Mouse (Mus musculus): ENCODE data around the gene Zfp13. TPM values are rescaled to one million over a fixed set of nuclear protein-coding genes. Genes with fewer than 3 reads are reported as not detected.

Zfp13 gene
- total RNA-seq (2021): 1 to 10 TPM; 2.4 to 4.1 TPM

DNA sequence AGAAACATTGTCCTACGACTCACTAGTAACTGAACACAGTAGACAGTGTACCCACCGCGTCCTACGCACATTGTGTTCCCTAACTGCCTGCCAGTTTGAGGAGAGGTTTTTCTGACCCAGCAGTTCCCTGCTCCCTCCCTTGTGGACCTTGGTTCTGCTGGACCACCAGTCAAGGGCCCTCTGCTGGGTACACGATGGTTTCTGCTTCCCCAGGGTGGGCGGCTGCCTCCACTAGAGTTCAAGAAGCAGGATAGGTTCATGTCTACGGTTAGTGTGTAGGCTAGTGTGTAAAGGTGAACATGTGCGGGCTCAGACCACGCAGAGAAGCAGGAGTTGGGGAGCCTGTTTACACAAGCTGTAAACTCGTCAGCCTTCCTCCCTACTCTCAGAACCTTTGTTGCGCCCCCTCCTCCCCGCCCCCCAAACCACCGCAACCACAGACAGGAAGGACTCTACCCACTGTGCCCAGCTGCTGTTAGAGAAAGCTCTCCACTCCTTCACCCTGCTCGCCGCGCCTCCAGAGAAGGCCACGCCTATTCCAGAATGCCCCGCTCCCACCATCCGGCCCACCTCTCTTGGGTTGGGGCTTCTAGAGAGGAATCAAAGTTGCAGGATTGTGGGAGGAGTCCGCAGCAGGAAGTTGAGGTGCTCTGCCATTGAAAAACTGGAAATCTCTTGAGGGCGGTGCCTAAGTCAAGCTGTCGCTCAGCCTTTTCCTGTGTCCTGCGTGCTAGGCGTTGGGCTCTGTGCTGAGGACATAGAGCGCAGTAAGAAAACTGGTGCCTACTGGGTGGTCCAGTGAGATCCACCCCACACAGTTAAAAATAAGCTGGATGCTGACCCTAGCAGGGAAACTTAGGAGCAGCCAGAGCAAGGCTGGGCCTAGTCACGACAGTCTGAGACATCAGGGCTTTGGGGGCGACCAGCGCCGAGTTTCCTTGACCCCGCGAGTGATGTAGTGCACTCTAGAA is at the start of gene Zfp13:
TSS of gene Zfp13 (minus strand) at position 906 of the 971 bp plus-strand sequence.
- DNase-seq: peak; percentile 78 to 79
- intact Hi-C loops (cut with DNase I): loop anchor here (2.0 kb wide), 1 partner anchor 14 kb away; no protein-coding TSS in a partner anchor

GRCm38 (mm10) chr17:23645894-23646293 is 46.6 kb upstream of the Zfp13 start:
- intact Hi-C loops (cut with DNase I): no loop called here
- DNase-seq: no peak

DNA sequence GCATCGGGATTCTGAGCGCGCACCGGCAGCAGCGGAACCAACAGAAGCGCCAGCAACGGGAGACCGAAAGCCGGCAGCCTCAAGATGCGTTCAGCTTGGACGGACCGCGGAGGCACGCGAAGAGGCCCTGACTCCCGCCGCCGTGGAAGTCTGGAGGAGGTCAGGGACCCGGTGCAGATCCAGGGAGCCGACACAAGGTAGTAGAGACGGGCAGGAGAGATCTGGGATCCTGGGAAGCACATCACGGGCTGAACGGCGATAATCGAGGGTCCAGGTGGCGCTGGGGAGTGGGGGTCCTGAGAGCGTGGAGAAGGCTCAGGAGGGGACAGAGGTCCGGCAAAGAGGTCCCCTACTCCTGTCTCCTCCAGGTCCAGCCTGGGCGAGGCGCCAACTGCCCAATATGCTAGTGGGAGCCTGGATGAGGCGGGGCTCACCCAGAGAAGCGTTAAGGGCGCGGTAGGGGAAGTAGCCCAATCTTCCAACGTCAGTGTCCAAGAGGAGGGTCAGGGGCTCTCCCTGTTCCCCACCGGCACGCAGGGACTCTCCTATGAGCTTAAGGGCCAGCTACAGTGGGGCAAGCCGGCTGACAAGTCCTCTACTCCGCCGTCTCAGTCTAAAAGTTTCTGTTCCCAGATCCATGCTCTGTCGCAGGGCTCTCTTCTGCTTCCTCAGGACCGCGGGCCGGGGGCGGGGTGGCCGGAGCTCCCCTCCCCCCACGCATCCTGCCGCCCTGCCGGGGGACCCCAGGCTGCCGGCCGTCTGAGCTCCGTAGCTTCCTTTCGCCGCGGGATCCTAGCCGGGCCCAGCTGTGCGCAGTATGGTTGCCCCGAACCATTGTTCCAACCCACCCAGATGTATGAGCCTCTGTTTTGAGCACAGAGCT is 45.6 kb upstream of the Zfp13 start, which contains the start of gene Mmp25:
TSS of gene Mmp25 (minus strand) at position 665 of the 883 bp plus-strand sequence.
- intact Hi-C loops (cut with DNase I): no loop called here
- DNase-seq: no peak

DNA sequence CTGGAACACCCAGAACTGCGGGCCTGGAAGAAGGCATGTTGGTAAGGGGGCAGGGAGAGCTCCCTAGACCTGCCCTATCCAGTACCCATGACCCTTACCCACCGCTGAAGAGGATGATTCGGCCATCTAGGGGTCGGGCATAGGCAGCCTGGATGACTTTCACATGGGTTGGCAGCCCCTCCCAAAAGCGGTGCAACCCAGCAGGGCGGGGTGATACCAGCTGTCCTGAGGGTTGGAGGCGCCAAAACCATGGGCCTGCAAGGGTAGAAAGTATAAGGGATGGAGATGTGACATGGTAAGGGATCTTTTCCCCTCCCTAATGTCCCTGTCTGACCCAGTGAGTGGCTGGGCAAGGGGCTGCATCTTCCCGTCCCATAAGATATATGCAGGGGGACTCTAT is 32.0 kb upstream of the Zfp13 start:
- no peak for DNase-seq
- intact Hi-C loops (cut with DNase I): loop anchor here (2.0 kb wide), 1 partner anchor 60 kb away; no protein-coding TSS in a partner anchor

GRCm38 (mm10) chr17:23630195-23631020 is 31.1 kb upstream of the Zfp13 start:
- intact Hi-C loops (cut with DNase I): loop anchor here (2.0 kb wide), 1 partner anchor 60 kb away; no protein-coding TSS in a partner anchor
- peak; percentile 78 to 84 for DNase-seq

DNA sequence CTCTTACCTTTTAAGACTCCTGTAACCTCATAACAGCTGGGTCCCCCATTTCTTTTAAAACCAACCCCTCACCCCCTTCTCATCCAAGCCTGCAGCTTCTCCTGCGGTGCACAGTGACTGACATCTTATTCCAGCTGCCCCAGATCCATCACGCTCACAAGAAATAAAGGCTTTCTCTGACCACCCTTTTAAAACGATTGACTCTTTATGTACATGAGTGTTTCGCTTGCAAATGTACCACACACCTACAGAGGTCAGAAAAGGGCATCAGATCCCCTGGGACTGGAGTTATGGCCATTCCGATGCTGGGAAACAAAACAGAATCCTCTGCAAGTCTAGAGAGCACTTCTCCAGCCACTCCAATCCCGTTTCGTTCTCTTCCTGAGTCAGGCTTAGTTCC is 28.5 kb upstream of the Zfp13 start:
- intact Hi-C loops (cut with DNase I): no loop called here
- no peak for DNase-seq

GRCm38 (mm10) chr17:23620351-23620750 is 21.1 kb upstream of the Zfp13 start:
- intact Hi-C loops (cut with DNase I): no loop called here
- no peak for DNase-seq

DNA sequence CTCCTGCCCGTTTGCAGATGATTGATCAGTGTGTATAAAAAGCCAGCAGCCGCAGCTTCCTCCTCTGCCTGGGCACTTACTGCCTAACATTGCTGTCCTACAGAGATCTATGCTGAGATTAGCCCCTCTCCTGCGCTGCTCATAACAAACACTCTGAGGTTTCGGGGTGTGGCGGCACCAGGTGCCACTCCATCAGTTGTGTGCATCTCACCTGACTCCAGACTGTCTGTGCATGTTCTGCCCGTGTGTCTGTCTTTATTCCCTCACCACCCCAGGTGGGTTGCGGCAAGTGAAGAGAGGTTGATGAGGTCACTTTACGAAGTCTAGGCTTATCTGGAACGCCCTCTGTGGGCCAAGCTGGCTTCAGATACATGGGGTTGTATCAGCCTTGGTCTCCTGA is 17.8 kb upstream of the Zfp13 start:
- DNase-seq: no peak
- intact Hi-C loops (cut with DNase I): no loop called here

GRCm38 (mm10) chr17:23610361-23610800 is 11.1 kb upstream of the Zfp13 start:
- intact Hi-C loops (cut with DNase I): loop anchor here (1.0 kb wide), 1 partner anchor 40 kb away; no protein-coding TSS in a partner anchor
- DNase-seq: peak; percentile 44 to 65

- intact Hi-C loops (cut with DNase I): loop anchor here (1.0 kb wide), 1 partner anchor 39 kb away; no protein-coding TSS in a partner anchor
Measured at GRCm38 (mm10) chr17:23609612-23610011, 10.3 kb upstream of the Zfp13 start.

DNA sequence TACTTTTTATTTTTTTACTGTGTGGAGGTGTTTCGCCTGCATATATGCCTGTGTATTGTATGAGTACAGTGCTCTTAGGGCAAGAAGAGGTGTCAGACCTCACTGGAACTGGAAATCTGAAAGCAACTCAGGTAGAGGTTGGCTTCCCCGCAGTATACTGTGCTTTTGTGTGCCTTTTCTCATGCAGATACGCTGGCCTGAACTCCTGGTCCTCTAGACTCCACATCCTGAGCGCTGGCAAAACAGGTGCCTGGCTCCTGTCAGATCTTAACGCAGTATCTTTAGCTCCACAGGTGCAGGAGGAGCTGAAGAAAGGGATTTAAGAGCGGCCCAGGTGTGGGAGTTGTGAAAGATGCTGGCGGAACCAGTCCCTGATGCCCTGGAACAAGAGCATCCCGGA is 5.9 kb upstream of the Zfp13 start:
- intact Hi-C loops (cut with DNase I): no loop called here
- DNase-seq: no peak

More at GRCm38 (mm10) chr17:23609612-23610011, 10.3 kb upstream of the Zfp13 start:
- DNase-seq: no peak

DNA sequence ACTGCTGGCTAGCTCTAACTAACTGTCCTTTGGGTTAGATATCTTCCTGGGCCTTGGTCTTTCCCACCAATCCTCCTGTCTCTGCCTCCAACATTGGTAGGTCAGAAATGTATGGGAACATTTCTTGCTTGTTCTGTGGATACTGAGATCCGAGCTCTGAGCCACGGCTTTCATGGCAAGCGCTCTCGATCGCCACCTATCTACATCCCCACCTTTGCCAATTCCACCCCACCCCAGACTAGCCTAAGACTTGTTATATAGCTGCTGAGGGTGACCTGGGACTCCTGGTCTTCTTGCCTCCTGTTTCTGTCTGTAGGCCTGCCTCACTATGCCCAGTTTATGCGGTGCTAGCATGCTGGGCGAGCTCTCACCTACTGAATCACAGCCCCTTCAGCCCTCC is 5.1 kb upstream of the Zfp13 start:
- intact Hi-C loops (cut with DNase I): no loop called here
- DNase-seq: no peak

DNA sequence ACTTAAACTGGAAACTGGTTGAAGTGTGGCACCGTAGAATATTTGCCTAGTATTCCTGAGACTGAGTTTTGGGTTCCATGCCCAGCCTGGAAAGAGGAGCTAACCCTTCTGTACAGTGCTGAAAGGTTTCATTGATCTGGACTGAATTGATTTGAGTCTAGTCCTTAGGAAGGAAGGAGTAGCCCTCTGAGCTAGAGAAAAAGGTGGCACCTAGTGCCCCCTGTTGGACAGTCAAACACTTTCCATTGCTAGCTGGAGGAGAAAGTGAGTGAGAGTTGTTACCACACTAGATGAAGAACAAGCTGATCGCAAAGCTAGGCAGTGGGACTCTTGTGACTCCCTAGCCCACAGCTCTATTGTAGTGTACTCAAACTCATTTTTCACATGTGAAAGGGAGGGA is 4.3 kb upstream of the Zfp13 start:
- DNase-seq: no peak
- intact Hi-C loops (cut with DNase I): loop anchor here (2.0 kb wide), 1 partner anchor 33 kb away; no protein-coding TSS in a partner anchor

GRCm38 (mm10) chr17:23603077-23603476 is 3.8 kb upstream of the Zfp13 start:
- intact Hi-C loops (cut with DNase I): loop anchor here (2.0 kb wide), 1 partner anchor 32 kb away; no protein-coding TSS in a partner anchor
- DNase-seq: no peak

DNA sequence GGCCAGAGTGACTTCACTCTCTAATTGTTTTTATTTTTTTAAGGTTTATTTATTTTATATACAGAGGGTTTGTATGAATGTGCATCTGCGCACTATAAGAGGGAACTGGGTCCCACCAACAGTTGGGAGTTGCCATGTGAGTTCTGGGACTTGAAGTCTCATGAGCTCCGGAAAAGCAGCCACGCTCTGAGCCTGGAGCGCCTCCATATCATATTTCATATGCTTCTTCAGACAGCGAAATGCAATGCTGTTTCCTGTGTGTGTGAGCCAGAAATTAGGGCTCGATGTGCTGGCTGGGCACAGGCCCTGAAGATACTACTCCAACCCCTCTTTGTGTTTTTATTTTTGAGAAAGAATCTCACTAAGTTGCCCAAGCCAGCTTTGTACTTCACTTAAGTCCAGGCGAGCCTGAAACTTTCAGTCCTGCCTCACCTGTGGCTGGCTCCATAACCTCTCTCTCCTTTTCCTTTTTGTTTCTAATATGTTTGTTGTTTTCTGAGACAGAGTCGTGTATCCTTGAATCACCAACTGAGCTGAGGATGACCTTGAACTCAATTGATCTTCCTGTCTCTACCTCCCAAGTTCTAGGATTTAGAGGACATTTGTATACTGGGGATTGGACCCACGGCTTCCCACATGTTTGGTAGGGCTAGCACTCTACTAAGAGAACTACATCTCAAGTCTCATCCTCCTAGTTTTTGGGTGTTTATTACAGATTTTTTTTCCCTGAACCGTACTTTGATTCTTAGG is 2.7 kb upstream of the Zfp13 start:
- intact Hi-C loops (cut with DNase I): loop anchor here (2.0 kb wide), 1 partner anchor 31 kb away; no protein-coding TSS in a partner anchor
- DNase-seq: no peak

GRCm38 (mm10) chr17:23600641-23601622 is 1.6 kb upstream of the Zfp13 start, which contains the start of gene Zscan10:
TSS of gene Zscan10 (plus strand) at chr17:23600856.
- intact Hi-C loops (cut with DNase I): no loop called here
- DNase-seq: no peak

- DNase-seq: no peak
- intact Hi-C loops (cut with DNase I): loop anchor here (2.0 kb wide), 1 partner anchor 15 kb away; no protein-coding TSS in a partner anchor
Measured at GRCm38 (mm10) chr17:23599605-23600063, 347 bp upstream of the Zfp13 start.

All from heart, postnatal 36 days (tissue).